Comparison of ENCODE assay signal across 9 mouse cellular contexts in genomic region chr12:111469507-111469906, GRCm38 (mm10). TPM values are rescaled to one million over a fixed set of nuclear protein-coding genes. Genes with fewer than 3 reads are reported as not detected.
DNase-seq lines count a peak whose midpoint lies in the region; ATAC-seq and TF ChIP-seq lines count a peak whose summit lies in the region.
"Had no signal": no experiment of that assay in that cellular context is flagged by ENCODE, and none has a peak within 500 bp of the region (broad histone marks: within the 10 kb centered on the region; RNA-seq: fewer than 3 reads in every experiment).

No protein-coding gene starts in this region.

- no peak overlapping the region for H3K4me2 ChIP-seq in liver, embryonic 16.5 days (ENCODE audit: low read depth, low read length)
- H3K4me2 ChIP-seq: stomach, embryonic 15.5 days had no signal

- H3K79me3 ChIP-seq in C2C12 (ENCODE audit: low read depth): no peaks in the 10 kb centered on the region

- H3K36me3 ChIP-seq in C2C12 (ENCODE audit: control insufficient read depth, insufficient read depth): no peaks in the 10 kb centered on the region
- H3K36me3 ChIP-seq in liver, embryonic 16.5 days (ENCODE audit: control insufficient read depth, insufficient read depth): no peaks in the 10 kb centered on the region
- H3K36me3 ChIP-seq: stomach, embryonic 15.5 days had no signal

- H3K9ac ChIP-seq in liver, embryonic 16.5 days (ENCODE audit: low read depth, low read length): no peak overlapping the region
- H3K9ac ChIP-seq: stomach, embryonic 15.5 days had no signal

- H3ac ChIP-seq in C2C12 (ENCODE audit: control insufficient read depth, insufficient read length, low read depth): no peak overlapping the region

- no peaks in the 10 kb centered on the region for H3K79me2 ChIP-seq in C2C12 (ENCODE audit: control insufficient read depth, insufficient read depth)

- H3K27ac ChIP-seq in liver, embryonic 16.5 days (ENCODE audit: low read length): no peak overlapping the region
- H3K27ac ChIP-seq: stomach, embryonic 15.5 days had no signal

- 6% methylated on average over 8 of the region's 8 CpGs for WGBS in liver, embryonic 16.5 days (ENCODE audit: insufficient replicate concordance)

- ATAC-seq in Patski: no peak
- peak; percentile 74 for ATAC-seq in granulocyte monocyte progenitor cell, adult 5-6 weeks (replicated peaks; ENCODE audit: poor library complexity, severe bottlenecking)
- 0 out of 2 replicates have a peak, but pooled peaks have one; percentile 43 for ATAC-seq in liver, embryonic 16.5 days (ENCODE audit: low read depth)

- POLR2A ChIA-PET in Patski (lab: Charles Lee): no interaction called here

- TF ChIP-seq CTCF in C2C12 (IDR thresholded peaks at IDR 0.05; ENCODE audit: control insufficient read depth, insufficient read depth, insufficient read length) (peak; percentile 83), Patski (IDR thresholded peaks at IDR 0.05) (peak; percentile 80)

- H3K27me3 ChIP-seq in C2C12 (ENCODE audit: control insufficient read depth, insufficient read depth, insufficient read length) (no peaks in the 10 kb centered on the region), Patski (no peaks in the 10 kb centered on the region)
- peaks cover 3% of the 10 kb centered on the region; the same call in 1 of the 2 replicates for H3K27me3 ChIP-seq in liver, embryonic 16.5 days (ENCODE audit: control insufficient read depth, insufficient read depth, low read depth, low read length)
- H3K27me3 ChIP-seq: stomach, embryonic 15.5 days had no signal

- H3K4me3 ChIP-seq in C2C12 (ENCODE audit: insufficient read depth, poor library complexity, severe bottlenecking): no peak overlapping the region
- no peak overlapping the region for H3K4me3 ChIP-seq in liver, embryonic 16.5 days (ENCODE audit: low read depth, low read length)
- H3K4me3 ChIP-seq: stomach, embryonic 15.5 days had no signal

- in situ Hi-C loops in Patski (cut with MboI; ENCODE audit: low pct_unique_long_range_greater_than_20kb): loop anchor here (5.0 kb wide), 1 partner anchor 42 kb away; no protein-coding TSS in a partner anchor

- CTCF ChIA-PET in Patski (lab: Charles Lee): interaction anchor here (0.8 to 3.5 kb wide), 8 partner anchors 10 to 196 kb away, joined by 3 to 44 read pairs (median 4); no protein-coding TSS in a partner anchor

- DNase-seq in Patski (ENCODE audit: low read depth, low spot score): no peak
- DNase-seq in cerebellum, postnatal 14 days: peak; percentile 81 to 89
- peak; percentile 83 for DNase-seq in kidney, postnatal 14 days
- peak; percentile 56 for DNase-seq in retina, postnatal 7 days (ENCODE audit: low read depth, low spot score)
- peak; percentile 47 for DNase-seq in yolk sac, embryonic 10.5 days (ENCODE audit: low spot score)

- H3K4me1 ChIP-seq in liver, embryonic 16.5 days (ENCODE audit: control insufficient read depth, low read depth, low read length): no peaks in the 10 kb centered on the region

- no peaks in the 10 kb centered on the region for H3K9me3 ChIP-seq in liver, embryonic 16.5 days (replicated peaks; ENCODE audit: control insufficient read depth, low read length)
- H3K9me3 ChIP-seq: stomach, embryonic 15.5 days had no signal

TF ChIP-seq in C2C12, 6 proteins besides CTCF, POLR2A, EP300 and RAD21:
- TF ChIP-seq MAX (IDR thresholded peaks at IDR 0.05): no peak
- TF ChIP-seq MYOG (IDR thresholded peaks at IDR 0.05; ENCODE audit: control insufficient read depth, extremely low read depth, insufficient read length): no peak
- TF ChIP-seq MYOD1 (IDR thresholded peaks at IDR 0.05; ENCODE audit: control insufficient read depth, insufficient read length, low read depth): no peak
- TF ChIP-seq CEBPB (IDR thresholded peaks at IDR 0.05; ENCODE audit: low read depth): no peak
- no peak for TF ChIP-seq FOSL1 (IDR thresholded peaks at IDR 0.05; ENCODE audit: insufficient read depth, low read length, poor library complexity, severe bottlenecking)

RNA-seq across cellular contexts. Expression of gene Gm266, which starts 16.1 kb away (rescaled TPM):
- polyA plus RNA-seq in C2C12 (2012; fragmentation: generic; extraction: Trizol) (2.1 TPM), Patski (2021) (2.3 TPM)
- total RNA-seq in granulocyte monocyte progenitor cell, adult 5-6 weeks (2014; fragmentation: Nextera tagmentation): not detected in 2 replicates
- total RNA-seq in granulocyte monocyte progenitor cell, adult 5-6 weeks (2017): not detected in 2 replicates
- 0.46 and 0.52 TPM in 2 replicates for polyA plus RNA-seq in liver, embryonic 16.5 days (2015; fragmentation: Nextera tagmentation; extraction: Ambion mirVana)

RNA-seq across cellular contexts. Expression of gene Tnfaip2, which starts 27.2 kb away (rescaled TPM):
- 119 TPM for polyA plus RNA-seq in C2C12 (2012; fragmentation: generic; extraction: Trizol)
- 57.5 TPM for polyA plus RNA-seq in Patski (2021)
- total RNA-seq in granulocyte monocyte progenitor cell, adult 5-6 weeks (2014; fragmentation: Nextera tagmentation): 28.6 and 30.4 TPM in 2 replicates
- total RNA-seq in granulocyte monocyte progenitor cell, adult 5-6 weeks (2017): 27.4 and 56.1 TPM in 2 replicates
- polyA plus RNA-seq in liver, embryonic 16.5 days (2015; fragmentation: Nextera tagmentation; extraction: Ambion mirVana): 71.9 and 77.2 TPM in 2 replicates

RNA-seq across cellular contexts. Expression of gene Exoc3l4, which starts 52.7 kb away (rescaled TPM):
- polyA plus RNA-seq in C2C12 (2012; fragmentation: generic; extraction: Trizol): 58.3 TPM
- 8.5 TPM for polyA plus RNA-seq in Patski (2021)
- total RNA-seq in granulocyte monocyte progenitor cell, adult 5-6 weeks (2014; fragmentation: Nextera tagmentation): not detected in 2 replicates
- 0.26 TPM in 1 of 2 replicates, not detected in the other for total RNA-seq in granulocyte monocyte progenitor cell, adult 5-6 weeks (2017)
- 23.4 and 28.5 TPM in 2 replicates for polyA plus RNA-seq in liver, embryonic 16.5 days (2015; fragmentation: Nextera tagmentation; extraction: Ambion mirVana)
